Mouse (Mus musculus): ENCODE data around the gene Pkn1. TPM values are rescaled to one million over a fixed set of nuclear protein-coding genes. Genes with fewer than 3 reads are reported as not detected.

Gene Pkn1
- 10 to 100 TPM; 60.5 to 61.1 TPM for total RNA-seq (2021)
- long read RNA-seq, experiment 1, full-length matches to known transcripts = 29 of 48 reads
- long read RNA-seq, experiment 1, partial matches to known transcripts = 10 of 48 reads
- long read RNA-seq, experiment 1, other reads (novel, unspliced or antisense) = 9 of 48 reads
- long read RNA-seq, experiment 2, full-length matches to known transcripts = 28 of 52 reads
- long read RNA-seq, experiment 2, partial matches to known transcripts = 8 of 52 reads
- long read RNA-seq, experiment 2, other reads (novel, unspliced or antisense) = 16 of 52 reads

DNA sequence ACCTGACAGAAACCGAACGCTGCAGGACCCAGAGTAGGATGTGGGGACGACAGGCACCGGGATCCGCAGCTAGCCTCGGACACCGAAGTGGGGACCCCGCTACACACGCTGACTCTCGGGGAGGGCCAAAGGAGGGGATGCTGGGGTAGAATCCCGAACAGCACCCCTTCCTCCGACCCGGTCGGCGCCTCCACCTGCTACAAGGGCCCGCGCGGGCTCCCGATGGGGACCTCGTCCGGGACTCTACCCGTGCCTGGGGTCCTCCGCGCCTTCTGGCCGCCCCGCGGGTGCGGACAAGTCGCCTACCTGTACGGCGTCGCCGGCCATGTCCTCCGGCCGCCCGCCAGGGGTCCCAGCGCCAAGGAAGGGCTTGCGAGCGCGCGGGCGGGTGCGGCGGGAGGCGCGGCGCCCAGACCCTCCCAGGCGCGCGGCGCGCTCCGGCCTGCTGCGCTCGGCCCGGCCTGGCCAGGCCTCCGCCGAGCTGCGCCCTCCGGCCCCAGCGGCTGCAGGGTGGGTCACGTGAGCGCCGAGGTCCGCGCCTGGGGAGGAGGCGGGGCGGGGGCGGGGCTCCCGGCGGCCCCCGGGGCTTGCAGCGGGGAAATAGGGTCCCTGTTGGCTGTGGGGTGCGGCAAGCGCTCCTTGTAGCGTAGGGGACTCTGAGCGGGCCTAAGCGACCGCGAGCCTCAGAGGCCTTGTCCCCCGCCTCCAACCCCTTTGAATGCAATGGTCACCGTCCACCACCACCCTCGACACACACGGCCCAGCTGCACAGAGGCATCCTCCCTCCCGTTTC lies at the start of gene Pkn1:
TSS of gene Pkn1 (minus strand) at position 519 of the 793 bp plus-strand sequence.
- DNase-seq = peak; percentile 83 to 88
- intact Hi-C loops (cut with DNase I) = loop anchor here (2.0 to 5.0 kb wide), 2 partner anchors 16 to 37 kb away; partner anchors contain the start of gene Ddx39

DNA sequence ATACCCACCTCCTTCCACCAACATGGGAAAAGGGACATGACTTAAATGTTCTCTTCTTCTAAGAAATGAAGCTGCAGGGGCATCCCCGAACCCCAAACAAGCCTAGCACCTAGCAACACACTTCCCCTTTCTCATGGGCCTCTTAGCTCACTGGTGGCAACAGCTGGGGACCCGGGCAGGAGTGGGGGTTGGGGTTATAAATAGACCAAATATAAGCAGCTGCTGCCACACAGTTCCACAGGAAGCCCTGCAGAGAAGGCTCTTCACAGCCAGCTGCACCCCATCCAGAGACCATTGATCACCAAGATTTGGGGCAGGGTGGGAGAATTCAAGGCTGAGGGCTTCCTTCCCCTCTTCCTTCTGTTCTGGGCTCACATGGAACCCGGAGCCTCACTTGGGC lies 49.7 kb upstream of the Pkn1 start:
- intact Hi-C loops (cut with DNase I) = no loop called here
- DNase-seq = peak; percentile 34 to 54

DNA sequence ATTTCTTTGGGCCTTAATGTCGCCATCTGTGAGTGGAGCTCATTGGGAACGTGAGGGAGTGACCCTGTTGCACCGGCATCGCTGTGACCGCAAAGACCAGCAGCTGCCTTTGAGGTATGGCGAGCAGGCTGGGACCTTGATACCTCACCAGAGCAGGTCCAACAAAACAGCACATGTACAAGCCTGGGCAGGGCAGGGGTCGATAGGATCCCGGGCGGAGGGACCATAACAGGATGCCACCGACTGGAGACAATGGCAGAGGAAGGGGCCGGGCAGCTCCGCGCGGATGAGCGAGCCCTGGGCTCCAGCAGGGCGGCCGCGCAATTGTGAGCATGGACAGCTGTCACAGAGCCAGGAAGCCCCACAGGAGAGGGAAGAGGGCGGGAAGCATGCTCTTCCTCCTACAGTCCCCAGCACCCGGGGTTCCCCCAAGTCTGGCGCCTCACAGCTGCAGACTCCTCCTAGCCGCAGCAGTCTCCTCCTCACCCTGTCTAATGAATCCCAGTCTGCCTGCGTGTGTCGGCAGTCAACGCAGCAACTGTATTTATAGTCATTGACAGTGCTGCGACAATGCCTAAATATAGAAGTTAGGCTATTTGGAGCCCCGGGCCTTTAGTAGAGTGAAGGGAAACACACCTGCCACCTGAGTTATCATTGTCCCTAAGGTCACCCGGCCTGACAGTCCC lies 48.8 kb upstream of the Pkn1 start:
- DNase-seq = peak; percentile 80 to 82
- intact Hi-C loops (cut with DNase I) = no loop called here

DNA sequence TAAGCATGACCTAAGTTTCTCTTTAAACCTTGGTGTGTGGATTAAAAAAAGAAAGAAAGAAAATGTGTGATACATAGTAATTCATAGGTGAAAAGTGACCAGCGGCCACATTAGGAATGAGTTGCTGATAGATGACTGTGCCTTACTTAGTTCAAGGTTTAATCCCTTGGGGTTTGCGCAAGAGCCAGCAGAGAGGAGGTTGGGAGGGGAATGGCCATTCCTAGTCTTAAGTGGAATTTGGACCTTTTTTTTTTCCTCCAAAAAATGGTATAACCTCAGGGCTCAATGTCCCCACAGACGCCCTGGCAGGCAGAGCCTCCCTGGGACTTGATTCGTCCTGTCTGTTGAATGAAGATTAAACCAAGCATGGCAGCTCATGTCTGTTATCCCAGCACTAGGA lies 45.1 kb upstream of the Pkn1 start:
- DNase-seq = no peak
- intact Hi-C loops (cut with DNase I) = no loop called here

DNA sequence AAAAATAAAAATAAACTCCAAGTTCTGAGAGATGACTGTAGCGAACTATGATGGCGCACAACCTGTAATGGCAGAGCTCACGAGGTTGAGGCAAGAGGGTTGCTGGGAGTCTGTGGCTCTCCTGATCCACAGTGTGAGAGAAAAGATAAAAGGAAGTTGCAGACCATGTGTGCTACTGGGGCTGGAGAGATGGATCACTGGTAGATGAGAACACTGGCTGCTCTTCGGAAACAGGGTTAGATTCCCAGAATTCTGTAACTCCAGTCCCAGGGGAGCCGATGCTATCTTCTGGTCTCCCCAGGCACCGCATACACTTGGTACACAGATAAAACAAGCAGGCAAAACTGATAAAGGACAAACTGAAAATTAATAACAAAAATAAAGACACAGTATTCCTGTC lies 44.0 kb upstream of the Pkn1 start:
- DNase-seq = no peak

DNA sequence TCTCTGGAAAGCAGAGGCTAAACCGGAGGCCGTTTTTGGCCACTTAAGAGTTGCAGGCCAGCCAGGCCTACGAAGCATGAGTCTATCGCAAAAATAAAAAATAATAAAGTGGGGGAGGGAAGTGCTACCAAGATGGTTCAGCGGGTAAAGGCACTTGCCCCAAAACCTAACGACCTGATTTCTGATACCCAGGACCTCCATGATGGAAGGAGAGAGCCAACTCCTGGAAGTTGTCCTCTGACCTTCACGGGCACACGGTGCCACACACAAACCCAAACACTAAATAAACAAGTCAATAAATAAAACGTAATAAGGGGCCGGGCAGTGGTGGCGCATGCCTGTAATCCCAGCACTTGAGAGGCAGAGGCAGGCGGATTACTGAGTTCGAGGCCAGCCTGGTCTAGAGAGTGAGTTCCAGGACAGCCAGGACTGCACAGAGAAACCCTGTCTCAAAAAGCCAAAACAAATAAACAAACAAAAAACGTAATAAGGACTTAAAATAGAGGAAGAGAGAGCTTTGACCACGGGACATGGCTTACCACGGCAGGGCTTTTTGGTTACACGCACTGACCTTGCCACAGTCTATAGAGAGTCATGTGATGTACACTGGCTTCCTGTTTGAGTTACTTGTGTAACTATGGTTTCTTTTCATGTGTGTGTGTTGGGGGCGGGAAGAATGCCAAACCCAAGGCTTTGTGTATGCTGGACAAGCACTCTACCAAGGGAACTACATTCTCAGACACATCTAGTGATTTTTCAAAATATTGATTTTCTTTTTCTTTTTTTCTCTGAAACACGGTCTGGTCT lies 43.1 kb upstream of the Pkn1 start:
- intact Hi-C loops (cut with DNase I) = no loop called here
- peak; percentile 30 to 32 for DNase-seq

More for the DNA sequence above, 44.0 kb upstream of the Pkn1 start:
- intact Hi-C loops (cut with DNase I) = no loop called here

DNA sequence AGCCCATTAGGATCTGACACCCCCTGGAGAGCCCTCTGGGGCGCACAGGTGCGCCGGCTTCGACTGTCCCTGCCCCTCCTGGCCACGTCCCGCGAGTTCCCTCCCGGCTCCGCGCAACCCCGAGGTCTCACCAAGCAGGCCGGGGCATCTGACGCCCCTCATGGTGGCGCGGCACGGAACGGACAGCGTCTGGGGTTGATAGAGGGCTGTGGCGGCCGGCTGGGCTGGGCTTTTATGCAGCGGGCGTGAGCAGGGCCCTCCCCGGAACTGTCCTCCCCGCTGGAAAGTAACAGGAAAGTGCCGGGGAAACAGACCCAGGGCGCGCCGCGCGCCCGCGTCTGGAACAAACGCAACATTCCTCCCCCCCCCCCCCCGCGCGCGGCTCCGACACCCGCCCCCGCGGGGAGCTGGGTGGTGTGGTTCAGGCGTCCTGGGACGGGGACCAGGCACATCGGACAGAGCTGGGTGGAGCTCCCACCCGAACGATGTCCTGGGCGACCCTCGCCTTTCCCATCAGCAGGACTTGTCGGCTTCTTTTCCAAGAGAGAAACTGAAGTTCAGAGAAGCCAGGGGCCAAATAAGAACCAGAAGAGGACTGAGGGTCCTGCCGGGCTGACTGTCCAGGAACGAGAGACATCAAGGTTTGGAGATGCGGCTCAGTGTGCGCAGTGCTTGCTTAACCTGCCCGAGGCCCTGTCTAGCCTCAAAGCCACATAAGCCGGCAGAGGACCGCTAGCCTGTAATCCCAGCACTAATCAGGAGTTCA lies 42.2 kb upstream of the Pkn1 start, which contains the start of gene Adgre5:
TSS of gene Adgre5 (minus strand) at position 351 of the 766 bp plus-strand sequence.
- intact Hi-C loops (cut with DNase I) = no loop called here
- peak; percentile 87 to 88 for DNase-seq

DNA sequence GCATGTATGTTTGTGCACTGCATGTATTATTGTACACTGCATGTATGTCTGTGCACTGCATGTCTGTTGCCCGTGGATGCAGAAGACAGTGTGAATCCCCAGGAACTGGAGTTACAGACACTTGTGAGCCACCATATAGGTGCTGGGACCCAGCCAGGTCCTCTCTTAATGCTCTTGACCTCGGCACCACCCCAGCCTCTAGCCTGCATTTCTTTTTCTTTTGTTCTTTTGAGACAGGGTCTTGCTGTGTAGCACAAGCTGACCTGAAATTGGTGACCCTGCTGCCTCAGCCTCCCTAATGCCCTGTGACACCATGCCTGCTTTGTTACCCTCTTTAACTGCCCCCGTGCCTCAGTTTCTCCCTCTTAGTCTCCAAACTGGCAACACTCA lies 41.6 kb upstream of the Pkn1 start:
- intact Hi-C loops (cut with DNase I) = no loop called here
- DNase-seq = no peak

DNA sequence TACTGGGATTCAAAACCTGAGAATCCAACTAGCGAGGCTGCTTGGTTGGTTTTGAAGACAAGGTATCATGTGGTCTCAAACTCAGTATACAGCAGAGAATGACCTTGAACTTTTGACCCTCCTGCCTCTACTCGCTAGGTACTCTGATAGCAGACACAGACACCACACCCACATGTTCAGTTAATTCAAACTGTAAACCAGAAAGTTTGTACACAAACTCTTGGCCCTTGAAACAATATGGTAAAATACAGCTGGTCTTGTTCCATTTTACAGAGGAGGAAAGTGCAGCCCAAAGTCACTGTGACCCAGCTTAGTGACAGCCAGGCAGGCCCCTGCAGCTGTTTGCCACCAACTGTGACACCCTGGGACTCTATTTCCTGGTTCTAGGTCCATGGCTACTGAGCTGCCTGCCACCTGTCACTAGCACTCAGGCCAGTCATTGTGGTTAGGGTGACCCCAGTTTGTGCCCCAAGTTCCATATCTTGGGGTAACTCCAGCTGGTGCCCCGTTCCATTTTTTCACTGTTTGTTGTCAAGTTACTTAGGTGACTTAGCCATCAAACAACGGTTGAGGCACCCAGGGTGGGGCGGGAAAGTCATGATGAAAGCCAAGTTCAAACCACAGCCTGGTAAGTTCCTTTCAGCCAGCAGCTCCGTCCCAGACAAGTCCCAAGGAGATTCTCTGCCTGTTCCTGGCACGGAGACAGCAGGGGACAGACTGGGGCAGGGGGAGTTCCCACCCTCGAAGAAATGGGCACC lies 40.9 kb upstream of the Pkn1 start:
- DNase-seq = peak; percentile 41 to 45
- intact Hi-C loops (cut with DNase I) = no loop called here

DNA sequence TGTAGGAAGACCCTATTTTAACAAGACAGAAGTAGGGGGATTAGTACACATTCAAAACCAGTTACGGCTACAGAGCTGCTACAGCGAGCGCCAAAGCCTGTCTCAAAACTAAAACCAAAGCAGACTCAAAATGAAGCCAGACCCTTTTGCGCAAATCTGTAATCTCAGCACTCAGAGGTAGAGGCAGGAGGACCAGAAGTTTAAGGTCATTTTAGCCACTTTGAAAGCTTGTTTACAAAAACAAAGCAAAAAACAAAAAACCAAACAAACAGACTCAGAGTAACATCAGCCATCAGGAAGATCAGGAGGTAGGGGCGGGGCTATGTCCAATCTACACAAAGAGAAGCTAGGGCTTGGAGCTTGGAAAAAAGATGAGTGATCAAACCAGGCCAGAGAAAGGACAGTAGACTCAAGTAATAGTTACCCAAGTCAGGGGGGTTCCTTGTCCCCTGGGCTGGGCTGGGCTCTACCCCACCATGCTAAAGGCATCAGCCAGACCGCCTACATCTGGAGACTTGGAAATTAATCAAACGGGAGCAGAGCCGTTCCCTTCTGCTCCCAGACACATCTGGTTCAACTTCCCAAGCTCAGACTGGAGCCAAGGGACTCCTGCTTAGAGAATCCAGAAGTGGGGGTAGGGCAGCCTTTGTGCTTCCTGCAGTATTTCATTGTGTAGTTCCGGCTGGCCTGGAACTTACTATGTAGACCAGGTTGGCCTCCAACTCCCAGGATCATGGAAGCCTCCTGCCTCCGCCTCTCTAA lies 40.2 kb upstream of the Pkn1 start:
- intact Hi-C loops (cut with DNase I) = no loop called here

DNA sequence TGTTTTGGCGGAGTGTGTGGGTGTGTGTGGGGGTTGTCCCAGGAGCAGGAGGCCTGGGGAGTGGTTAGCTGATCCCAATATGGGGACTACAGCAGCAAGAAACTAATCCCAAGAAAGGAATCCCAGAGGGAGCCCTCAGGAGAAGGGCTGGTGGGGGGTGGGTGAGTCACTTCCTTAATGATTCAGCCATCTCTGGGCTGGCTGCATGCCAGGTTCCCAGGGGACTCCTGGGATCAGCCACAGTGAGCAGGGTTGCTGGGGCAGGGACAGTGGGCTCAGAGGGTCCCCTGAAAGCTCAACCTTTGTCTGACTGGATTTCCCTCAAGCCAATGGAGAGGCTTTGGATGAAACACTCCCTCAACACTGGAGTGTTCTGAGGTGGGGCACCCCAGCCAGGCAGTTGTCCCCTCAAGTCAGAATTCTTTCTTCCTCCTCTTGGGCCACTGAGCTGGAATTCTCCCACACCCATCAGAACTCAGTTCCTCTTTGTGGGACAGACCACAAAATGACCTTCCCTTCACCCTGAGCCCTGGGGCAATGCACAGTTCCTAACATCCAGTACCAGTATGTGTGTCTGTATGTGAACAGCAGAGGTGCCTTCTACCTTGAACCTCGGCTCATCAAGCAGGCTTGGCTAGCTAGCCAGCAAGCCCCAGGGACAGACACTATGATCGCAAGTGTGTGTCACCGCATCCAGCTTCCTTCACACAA lies 39.0 kb upstream of the Pkn1 start:
- DNase-seq = peak; percentile 78 to 80
- intact Hi-C loops (cut with DNase I) = no loop called here

More for the DNA sequence above, 40.2 kb upstream of the Pkn1 start:
- DNase-seq = peak; percentile 60 to 68

DNA sequence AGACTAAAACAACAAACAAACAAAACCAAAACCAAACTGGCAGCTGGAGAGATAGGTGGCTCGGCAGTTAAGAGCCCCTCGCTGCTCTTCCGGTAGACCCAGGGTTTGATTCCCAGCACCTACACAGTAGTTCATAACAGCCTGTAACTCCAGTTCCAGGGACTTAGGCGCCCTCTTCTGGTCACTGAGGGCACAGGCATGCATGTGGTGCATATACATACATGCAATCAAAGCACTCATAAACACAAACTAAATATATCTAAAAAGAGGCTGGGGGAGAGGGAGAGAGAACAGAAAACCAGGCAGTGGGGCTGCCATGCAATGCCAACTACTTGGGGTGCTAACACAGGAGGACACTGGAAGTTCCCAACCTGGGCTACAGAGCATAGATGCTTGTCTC lies 38.4 kb upstream of the Pkn1 start:
- no peak for DNase-seq
- intact Hi-C loops (cut with DNase I) = no loop called here

DNA sequence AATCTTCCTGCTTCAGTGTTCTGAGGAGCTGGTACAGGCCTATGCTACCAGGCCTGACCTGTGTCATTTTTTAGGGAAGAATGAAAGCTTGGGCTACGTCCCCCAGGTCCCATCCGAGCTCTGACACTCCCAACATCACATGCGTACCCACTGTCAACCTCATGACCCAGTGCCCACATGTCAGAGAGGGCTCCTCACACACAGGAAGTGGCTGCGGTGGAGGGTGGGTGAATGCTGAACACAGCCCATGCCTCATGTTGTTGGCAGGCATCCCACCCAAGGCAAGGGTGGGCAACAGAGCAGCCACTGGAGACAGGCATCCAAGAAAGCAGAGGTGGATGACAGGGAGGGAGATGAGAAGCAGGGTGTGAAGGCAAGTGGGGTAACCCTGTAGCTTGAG lies 37.7 kb upstream of the Pkn1 start:
- DNase-seq = no peak
- intact Hi-C loops (cut with DNase I) = no loop called here

DNA sequence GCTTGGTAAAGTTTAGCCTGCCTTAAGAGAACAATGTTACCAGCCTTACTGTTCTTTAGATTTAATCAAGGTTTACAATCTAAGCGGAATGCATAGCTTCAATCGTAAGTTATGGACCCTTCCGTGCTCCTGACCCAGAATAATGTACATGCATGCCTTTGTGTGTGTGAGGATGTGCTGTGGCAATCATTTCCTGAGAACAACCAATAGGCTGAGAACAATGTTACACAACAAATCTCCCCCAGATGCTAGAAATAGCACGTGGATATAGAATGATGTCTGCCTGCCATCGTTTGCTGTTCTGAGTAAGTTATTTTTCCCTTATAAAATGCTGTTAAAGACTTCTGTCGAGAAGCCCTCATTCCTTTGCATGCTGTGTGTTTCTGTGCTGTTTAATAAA lies 33.9 kb upstream of the Pkn1 start:
- intact Hi-C loops (cut with DNase I) = no loop called here

DNA sequence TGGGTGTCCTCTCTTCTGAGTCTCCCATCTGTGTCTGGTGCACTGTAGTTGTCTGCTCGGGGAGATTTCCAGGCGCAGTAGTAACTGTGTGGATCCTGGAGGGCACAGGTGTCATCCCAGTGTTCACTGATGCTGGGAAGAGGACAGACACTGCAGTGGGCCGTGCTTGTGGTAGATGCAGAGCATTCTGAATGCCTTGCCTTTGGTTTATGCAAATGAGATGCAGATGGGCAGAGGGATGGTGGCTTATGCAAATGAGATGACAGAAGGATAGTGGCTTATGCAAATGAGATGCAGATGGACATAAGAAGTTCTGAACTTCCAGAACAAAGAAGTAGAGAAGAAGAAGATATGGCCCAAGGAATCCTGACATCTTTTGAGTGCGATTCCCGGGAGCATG lies 32.9 kb upstream of the Pkn1 start:
- intact Hi-C loops (cut with DNase I) = no loop called here
- no peak for DNase-seq

More for the DNA sequence above, 33.9 kb upstream of the Pkn1 start:
- no peak for DNase-seq

DNA sequence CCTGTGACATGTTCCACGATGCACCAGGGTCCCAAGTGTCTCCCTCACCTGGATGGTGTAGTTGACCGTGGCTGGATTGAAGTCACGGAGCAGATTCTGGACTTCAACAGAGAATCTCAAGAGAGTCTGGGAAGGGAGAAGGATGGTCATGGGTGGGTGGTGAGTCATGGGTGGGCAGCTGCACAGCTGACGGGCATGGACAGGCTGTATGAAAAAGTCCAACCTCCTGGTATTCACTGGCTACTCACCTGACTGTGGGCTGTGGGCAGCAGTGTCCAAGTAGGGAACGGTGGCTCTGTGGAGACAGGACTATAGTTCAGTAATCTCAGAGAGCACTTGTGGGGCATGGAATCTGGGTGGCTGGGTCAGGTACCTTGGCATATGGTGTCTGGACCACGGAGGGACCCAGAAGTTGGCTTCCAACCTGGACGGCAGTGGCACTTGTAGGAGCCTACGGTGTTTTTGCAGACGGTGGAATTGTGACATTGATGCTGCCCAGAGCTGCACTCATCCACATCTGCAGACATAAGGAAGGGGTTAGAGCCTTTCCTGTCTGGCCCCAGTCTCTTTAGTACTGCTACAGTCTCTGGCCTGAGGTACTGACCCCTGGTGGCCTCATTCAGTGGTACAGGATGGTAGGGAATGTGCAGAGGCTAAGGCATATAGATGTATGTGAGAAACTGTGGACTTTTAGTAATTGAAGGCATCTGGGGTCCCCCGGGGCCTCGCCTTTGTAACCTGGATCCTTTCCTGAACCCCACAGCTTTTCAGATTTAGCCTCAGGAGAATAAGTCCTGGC lies 30.2 kb upstream of the Pkn1 start:
- peak in 1 of 2 experiments; percentile 67 for DNase-seq
- intact Hi-C loops (cut with DNase I) = loop anchor here (5.0 to 10.0 kb wide), 2 partner anchors 64 to 223 kb away; partner anchors contain the start of gene Ptger1
